Mouse (Mus musculus) testis, adult 2 months (tissue): ENCODE results near the gene Ntn5. TPM values are rescaled to one million over a fixed set of nuclear protein-coding genes. Genes with fewer than 3 reads are reported as not detected.
"Not testable (repeated sequence)": the region's sequence is repeated elsewhere in the genome, so short reads cannot be mapped to it uniquely, and the experiment has no call there.

Experiments used
- H3K27ac ChIP-seq: fragments of 200-500 bp; 2 replicates; pipeline ENCODE4 v1.5.1; 2012; ENCODE audit warnings: low read depth, low read length; ENCODE audit not compliant: control insufficient read depth, insufficient read depth
- H3K27me3 ChIP-seq: fragments of 200-500 bp; 2 replicates; pipeline ENCODE4 v1.6.1; 2012; ENCODE audit warnings: mild to moderate bottlenecking, low read length, moderate library complexity; ENCODE audit not compliant: control insufficient read depth, insufficient read depth
- H3K36me3 ChIP-seq: fragments of 200-500 bp; 2 replicates; pipeline ENCODE4 v1.6.1; 2012; ENCODE audit warnings: mild to moderate bottlenecking, low read length; ENCODE audit not compliant: control insufficient read depth, insufficient read depth
- H3K4me1 ChIP-seq: fragments of 200-500 bp; 2 replicates; pipeline ENCODE4 v1.6.1; 2012; ENCODE audit warnings: low read length; ENCODE audit not compliant: control insufficient read depth, insufficient read depth
- H3K4me3 ChIP-seq: fragments of 200-500 bp; 2 replicates; pipeline ENCODE4 v1.5.1; 2012; ENCODE audit warnings: low read depth, mild to moderate bottlenecking, low read length, moderate library complexity, mixed read lengths; ENCODE audit not compliant: control insufficient read depth
- CTCF ChIP-seq: fragments of 200-500 bp; IDR thresholded peaks from 2 replicates; pipeline ENCODE4 v1.5.1; 2012; ENCODE audit warnings: low read depth, mild to moderate bottlenecking, inconsistent platforms, low read length, moderate library complexity; ENCODE audit not compliant: control insufficient read depth, insufficient read depth, insufficient replicate concordance
- POLR2A ChIP-seq: fragments of 200-500 bp; IDR thresholded peaks from 2 replicates; pipeline ENCODE4 v1.6.1; 2012; ENCODE audit warnings: low read depth, mild to moderate bottlenecking, inconsistent platforms, low read length, moderate library complexity; ENCODE audit not compliant: control insufficient read depth
- polyA plus RNA-seq: library from polyadenylated mRNA; depleted of rRNA; stranded (reverse); fragments of >200 nt; gene quantifications from 2 replicates; pipeline ENCODE4 v1.2.3, GENCODE M21; 2012

Ntn5 gene
- polyA plus RNA-seq, 1 experiment, result 6.5 TPM

DNA sequence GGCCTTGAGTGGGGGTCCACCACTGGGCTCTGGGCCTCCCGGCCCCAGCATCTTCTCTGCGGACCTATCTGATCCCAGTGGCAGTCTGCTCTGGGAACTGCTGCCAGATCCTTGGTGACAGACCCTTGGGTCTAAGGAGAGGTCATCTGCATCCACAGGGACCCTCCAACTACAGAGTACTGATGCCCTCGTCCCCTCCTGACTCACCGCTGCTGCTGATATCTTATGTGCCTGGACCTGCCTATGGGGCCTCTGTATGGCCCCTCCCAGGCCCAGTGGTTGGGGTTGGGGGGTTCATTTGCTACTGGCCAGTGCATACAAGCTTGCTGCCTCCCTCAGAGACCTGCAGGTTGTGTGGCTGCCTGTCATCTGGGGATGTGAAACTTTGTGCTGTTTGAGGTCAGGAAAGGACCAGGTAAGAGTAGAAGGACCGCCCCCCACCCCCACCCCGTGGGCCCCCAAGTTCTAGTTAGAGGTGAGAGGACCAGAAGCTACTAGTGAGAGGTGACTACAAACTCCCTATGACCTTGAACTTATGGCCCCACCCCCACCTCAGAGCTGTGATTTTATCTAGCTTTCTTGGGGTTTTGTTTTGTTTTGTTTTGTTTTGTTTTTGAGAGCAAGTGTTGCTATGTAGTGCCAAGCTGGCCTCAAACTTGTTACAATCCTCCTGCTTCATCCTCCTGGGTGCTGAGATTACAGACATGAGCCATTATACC is 38.8 kb upstream of the Ntn5 start:
- Histone ChIP-seq H3K27ac (no peak overlapping the region), H3K27me3 (no peaks in the 10 kb centered on the region), H3K36me3 (no peaks in the 10 kb centered on the region), H3K4me1 (peaks cover 14% of the 10 kb centered on the region), H3K4me3 (no peak overlapping the region)
- TF ChIP-seq POLR2A, result no peak
- no peak for TF ChIP-seq CTCF

DNA sequence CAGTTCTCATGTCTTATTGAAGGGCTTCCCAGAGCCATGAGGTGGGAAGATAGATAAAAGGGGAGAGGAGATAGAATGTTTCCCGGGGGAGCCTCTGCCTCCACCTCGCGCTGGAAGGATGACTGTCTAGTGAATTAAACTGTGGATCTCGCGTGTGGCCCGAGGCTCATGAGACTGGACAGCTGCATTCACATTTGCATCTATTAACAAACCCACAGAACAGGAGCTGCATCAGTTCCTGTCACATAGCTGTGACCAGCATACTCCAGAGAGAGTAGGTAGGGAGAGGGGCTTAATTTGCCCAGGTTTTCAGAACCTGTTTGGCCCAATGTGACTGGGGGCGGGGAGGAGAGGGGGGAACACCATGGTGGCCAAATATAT is 38.2 kb upstream of the Ntn5 start:
- H3K4me3 ChIP-seq, result no peak overlapping the region
- TF ChIP-seq POLR2A (no peak), CTCF (no peak)
- H3K27ac ChIP-seq, result no peak overlapping the region
- H3K4me1 ChIP-seq, result peaks cover 16% of the 10 kb centered on the region
- H3K27me3 ChIP-seq, result no peaks in the 10 kb centered on the region
- no peaks in the 10 kb centered on the region for H3K36me3 ChIP-seq

DNA sequence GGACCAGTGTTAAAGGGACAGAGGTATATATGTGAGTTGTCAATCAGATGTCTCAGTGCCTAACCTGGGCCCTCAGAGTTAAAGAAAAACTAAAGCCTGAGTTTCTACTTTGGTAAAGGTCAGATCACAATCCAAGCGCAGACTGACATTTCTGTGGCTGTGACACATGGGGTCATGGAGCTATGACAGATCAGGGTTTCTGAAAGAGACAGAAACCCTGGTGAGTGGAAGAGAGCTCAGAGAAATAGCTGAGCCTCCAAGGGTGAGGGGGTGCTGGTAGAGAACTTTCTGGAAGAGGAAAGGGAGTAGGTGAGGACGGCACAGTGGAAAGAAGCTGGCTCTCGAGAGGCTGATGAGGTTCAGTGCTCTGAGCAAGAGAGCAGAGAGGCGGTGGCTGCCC is 37.2 kb upstream of the Ntn5 start:
- TF ChIP-seq CTCF (no peak), POLR2A (no peak)
- Histone ChIP-seq H3K4me1 (peaks cover 16% of the 10 kb centered on the region), H3K27ac (no peak overlapping the region), H3K36me3 (no peaks in the 10 kb centered on the region), H3K27me3 (no peaks in the 10 kb centered on the region), H3K4me3 (no peak overlapping the region)

DNA sequence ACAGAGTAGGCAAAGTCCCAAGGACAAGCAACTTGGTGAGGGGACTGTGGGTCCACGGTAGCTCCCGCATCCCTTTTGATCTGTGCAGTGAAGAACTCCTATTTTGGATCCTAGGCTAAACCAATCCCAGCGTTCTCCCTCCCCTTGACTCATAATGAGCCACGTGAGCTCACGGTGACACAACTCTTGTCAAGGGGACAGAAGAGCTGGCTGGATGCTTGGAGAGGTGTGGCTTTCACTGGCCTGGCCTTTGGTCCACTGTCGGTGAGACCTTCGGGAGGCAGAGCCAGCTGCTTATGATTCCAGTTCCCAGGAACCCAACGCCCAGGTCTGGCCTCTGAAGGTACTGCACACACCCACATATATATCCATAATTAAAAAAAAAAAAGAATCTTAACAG is 34.5 kb upstream of the Ntn5 start:
- TF ChIP-seq CTCF (no peak), POLR2A (no peak)
- Histone ChIP-seq H3K4me1 (peaks cover 5% of the 10 kb centered on the region), H3K27ac (no peak overlapping the region)

DNA sequence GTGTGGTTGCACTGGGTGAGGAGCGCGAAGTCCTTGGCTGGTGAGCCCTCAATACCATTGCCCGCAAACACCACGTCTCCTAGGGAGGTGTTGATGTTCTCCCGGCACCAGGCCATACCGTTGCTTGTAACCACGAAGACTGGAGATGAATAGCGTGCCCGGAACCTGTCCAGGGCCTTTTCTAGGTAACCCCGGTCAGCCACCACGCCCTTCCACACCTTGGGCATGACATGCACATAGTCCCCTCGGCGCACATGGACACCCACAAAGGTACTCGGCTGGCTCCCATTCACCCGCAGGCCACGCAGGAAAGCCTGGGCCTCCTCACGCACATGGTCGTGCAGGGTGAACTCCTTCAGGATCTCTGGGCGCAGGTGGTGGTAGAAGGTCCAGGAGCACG is 33.3 kb upstream of the Ntn5 start:
- H3K4me3 ChIP-seq, H3K4me1 ChIP-seq, H3K27me3 ChIP-seq, H3K27ac ChIP-seq, H3K36me3 ChIP-seq: not testable (repeated sequence)

More for the DNA sequence above, 34.5 kb upstream of the Ntn5 start:
- Histone ChIP-seq H3K27me3 (no peaks in the 10 kb centered on the region), H3K4me3 (no peak overlapping the region), H3K36me3 (no peaks in the 10 kb centered on the region)

DNA sequence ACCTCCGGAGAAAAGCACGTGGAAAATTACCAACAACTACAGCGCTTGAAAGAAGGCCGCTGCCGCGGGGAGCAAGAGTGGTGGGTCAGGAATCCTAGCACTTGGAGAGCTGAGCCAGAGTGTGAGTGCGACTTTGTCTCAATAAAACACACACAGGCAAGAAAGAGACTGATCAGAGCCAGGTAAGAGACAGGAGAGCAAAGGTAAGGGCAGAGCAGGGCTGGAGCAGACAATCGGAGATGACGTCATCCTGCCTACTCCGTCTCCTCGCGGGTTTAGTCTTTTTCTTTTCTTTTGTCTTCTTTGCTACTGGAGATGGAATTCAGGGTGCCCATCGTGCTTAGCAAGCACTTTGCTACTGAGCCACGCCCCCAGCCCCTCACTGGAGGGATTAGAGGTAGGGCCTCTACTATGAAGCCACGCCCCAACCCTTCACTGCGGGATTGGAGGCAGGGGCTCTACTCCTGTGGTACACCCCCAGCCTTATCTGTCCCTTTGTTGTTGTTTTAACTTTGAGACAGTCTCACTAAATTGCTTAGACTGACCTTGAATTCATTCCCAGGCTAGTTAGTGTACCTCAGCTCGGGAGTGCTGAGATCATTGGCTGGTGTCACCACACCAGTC is 29.3 kb upstream of the Ntn5 start:
- H3K4me3 ChIP-seq, result peak overlapping the region; percentile 4
- no peaks in the 10 kb centered on the region for H3K27me3 ChIP-seq
- TF ChIP-seq POLR2A (no peak), CTCF (no peak)
- no peaks in the 10 kb centered on the region for H3K36me3 ChIP-seq
- peaks cover 8% of the 10 kb centered on the region for H3K4me1 ChIP-seq
- no peak overlapping the region for H3K27ac ChIP-seq

DNA sequence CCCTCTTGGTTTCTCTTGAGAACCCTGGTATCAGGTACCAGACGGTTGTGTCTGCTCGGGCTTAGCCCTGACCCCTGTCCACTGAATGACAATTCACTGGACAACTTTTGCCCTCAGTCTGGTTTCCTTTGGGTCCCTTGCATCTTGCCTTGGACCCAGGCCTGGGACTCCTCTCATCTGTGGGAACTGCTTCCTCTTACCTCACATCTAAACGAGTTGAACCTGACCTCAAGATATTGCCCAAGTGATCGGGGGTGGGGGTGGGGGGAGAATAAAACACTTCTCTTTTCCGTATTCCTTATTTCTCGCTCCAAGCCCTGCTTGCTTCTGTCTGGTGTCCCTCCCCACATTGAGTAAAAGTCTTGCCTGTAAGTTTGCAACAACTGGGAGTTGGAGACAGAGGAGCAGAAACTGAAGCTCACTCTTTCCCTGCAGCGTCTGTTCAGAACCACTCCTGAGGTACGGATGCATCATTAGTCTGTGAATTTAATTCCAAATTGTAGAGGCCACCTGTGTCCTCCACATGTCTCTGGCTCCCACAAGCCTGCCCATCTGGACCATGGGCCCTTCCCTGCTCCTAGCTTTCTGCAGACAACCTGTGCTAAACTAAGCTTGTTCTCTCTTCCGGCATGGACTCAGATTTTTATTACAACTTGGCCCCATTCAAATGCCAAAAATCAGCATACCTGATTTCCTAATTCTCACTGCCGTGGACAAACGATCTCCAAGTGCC is 22.9 kb upstream of the Ntn5 start:
- Histone ChIP-seq H3K27me3 (no peaks in the 10 kb centered on the region), H3K4me1 (no peaks in the 10 kb centered on the region), H3K36me3 (no peaks in the 10 kb centered on the region), H3K4me3 (no peak overlapping the region), H3K27ac (no peak overlapping the region)
- TF ChIP-seq CTCF (no peak), POLR2A (no peak)

DNA sequence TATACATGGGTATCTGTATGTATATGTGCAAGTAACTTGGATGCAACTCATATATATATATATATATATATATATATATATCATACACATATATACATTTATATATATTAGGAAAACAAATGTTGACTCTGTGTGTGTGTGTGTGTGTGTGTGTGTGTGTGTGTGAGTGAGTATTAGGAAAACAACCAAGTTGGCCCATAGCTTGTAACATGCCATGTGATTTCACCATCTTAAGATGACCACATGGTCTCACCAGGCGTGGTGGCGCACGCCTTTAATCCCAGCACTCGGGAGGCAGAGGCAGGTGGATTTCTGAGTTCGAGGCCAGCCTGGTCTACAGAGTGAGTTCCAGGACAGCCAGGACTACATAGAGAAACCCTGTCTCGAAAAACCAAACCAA is 22.1 kb upstream of the Ntn5 start:
- H3K4me3 ChIP-seq, H3K36me3 ChIP-seq, H3K27me3 ChIP-seq, H3K27ac ChIP-seq, H3K4me1 ChIP-seq: not testable (repeated sequence)
